Mouse (Mus musculus) left cerebral cortex, adult 2 months (tissue): ENCODE measurements around the gene Rmdn2. TPM values are rescaled to one million over a fixed set of nuclear protein-coding genes. Genes with fewer than 3 reads are reported as not detected.

ENCODE experiments used
- DNase-seq, 2 experiments: peaks; one replicate each; pipeline ENCODE4 v3.0.0; 2021 to 2022; ENCODE audit warnings: low spot score in 2 of 2, mixed read lengths in 1 of 2; ENCODE audit errors: extremely low spot score in 1 of 2
- H3K27ac ChIP-seq: fragments of 200-600 bp; 2 replicates; pipeline ENCODE4 v1.8.1; 2022
- H3K4me3 ChIP-seq: fragments of 200-600 bp; 2 replicates; pipeline ENCODE4 v1.8.1; 2022
- CTCF ChIP-seq: fragments of 200-600 bp; IDR thresholded peaks from 2 replicates; pipeline ENCODE4 v1.8.1; 2022; ENCODE audit warnings: antibody characterized with exemption, mild to moderate bottlenecking, moderate library complexity
- intact Hi-C: fragments of 180-260 bp; cut with DNase I; formaldehyde crosslinking; loops from one replicate; pipeline ENCODE4 v1.15.1; 2025
- total RNA-seq, 2 experiments: library from RNA; stranded (reverse); gene quantifications; 2 replicates each; pipeline ENCODE4 v1.2.3; 2021

Rmdn2 gene
- total RNA-seq, 2 experiments from 2014 or later = 10.9 to 12.4 TPM

DNA sequence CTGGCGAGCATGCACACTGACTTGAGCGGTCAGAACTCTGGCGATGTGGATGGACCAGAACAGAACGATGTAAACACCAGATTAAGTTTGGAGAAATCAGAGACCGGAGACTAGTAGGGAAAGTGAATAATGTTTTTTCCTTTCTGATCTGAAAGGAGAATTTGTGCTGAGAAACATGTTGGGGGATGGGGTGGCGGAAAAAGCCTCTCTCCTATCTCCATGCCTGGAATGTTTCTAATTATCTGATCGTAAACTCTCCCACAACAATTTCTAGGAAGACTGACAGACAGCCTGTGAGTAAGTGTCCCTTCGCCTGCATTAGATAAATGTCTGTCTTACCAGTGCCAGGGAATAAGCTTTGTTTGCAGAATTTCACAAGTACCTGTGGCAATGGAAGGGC lies 119.3 kb downstream of the Rmdn2 start:
- no peak overlapping the region for H3K4me3 ChIP-seq
- DNase-seq = no peak
- intact Hi-C loops = no loop called here
- H3K27ac ChIP-seq = no peak overlapping the region
- TF ChIP-seq CTCF = no peak

DNA sequence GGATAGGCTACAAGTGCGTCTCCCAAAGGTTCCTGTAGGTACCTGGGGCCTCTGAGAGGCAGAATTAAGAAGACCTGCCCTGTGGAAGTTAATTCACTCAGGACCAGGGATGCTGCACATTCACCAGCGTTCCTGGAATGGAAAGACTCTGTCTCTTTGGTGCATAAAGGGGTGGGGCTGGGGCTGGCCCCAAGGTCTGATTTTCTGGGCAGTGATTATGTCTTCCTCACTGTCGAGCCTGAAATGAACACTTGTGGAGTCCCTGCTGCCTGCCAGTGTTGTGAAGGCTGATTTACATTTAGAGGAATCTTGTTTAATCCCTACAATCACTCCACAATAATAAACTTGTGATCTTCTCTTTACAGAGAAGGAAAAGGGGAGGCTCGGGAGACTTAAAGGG lies 121.4 kb downstream of the Rmdn2 start:
- no peak overlapping the region for H3K27ac ChIP-seq
- H3K4me3 ChIP-seq = no peak overlapping the region
- intact Hi-C loops = no loop called here
- TF ChIP-seq CTCF = no peak
- no peak for DNase-seq

- Histone ChIP-seq H3K27ac (no peak overlapping the region), H3K4me3 (no peak overlapping the region)
- no peak for DNase-seq
- no peak for TF ChIP-seq CTCF
- intact Hi-C loops = no loop called here
Observed at GRCm38 (mm10) chr17:79737598-79737997, 125.9 kb downstream of the Rmdn2 start.

- Histone ChIP-seq H3K4me3 (no peak overlapping the region), H3K27ac (no peak overlapping the region)
- intact Hi-C loops = no loop called here
- TF ChIP-seq CTCF = no peak
- DNase-seq = no peak
Observed at GRCm38 (mm10) chr17:79738847-79739498, 127.3 kb downstream of the Rmdn2 start.

DNA sequence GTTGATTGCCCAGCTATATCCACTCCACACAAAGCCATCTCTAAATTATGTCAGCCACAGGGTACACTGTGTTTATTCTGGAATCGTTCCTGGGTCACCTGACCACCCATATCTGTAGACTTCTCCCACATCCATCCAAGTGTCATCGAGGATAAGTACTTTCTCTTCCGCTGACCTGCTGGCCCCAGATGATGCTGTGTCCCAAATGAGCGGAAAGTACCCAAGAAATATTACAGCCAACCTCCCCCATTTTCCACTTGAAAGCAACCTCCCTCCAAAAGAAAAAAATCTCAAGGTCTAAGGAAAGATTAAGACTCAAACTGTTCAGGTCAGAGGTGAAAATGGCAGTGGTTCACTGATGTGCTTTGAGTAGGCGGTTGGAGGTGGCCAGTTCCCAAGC lies 131.0 kb downstream of the Rmdn2 start:
- no peak for TF ChIP-seq CTCF
- no peak overlapping the region for H3K27ac ChIP-seq
- no peak for DNase-seq
- H3K4me3 ChIP-seq = no peak overlapping the region
- intact Hi-C loops = no loop called here

Other genes starting within 250 kb of the Rmdn2 start
- 1 to 10 TPM; 3.6 to 4.1 TPM for gene Cyp1b1, start 103.2 kb downstream of the Rmdn2 start, total RNA-seq